Mouse (Mus musculus) CH12.LX (cell line): ENCODE data around the gene Cpne8.

Experiments
- CTCF ChIP-seq, 2 experiments: IDR thresholded peaks in 1 of 2; conservative IDR thresholded peaks in 1 of 2; 2 replicates each; pipeline ENCODE4 v1.5.1; 2011 to 2012; ENCODE audit warnings: low read depth in 2 of 2, low read length in 2 of 2, improper control_type of control experiment in 1 of 2, inconsistent platforms in 1 of 2, mild to moderate bottlenecking in 1 of 2, moderate library complexity in 1 of 2
- KAT2A ChIP-seq: IDR thresholded peaks from 2 replicates; pipeline ENCODE4 v1.6.1; 2012; ENCODE audit warnings: low read length, improper control_type of control experiment, inconsistent platforms; ENCODE audit not compliant: insufficient replicate concordance
- POLR2A ChIP-seq: IDR thresholded peaks from 2 replicates; pipeline ENCODE4 v1.6.1; 2011; ENCODE audit warnings: low read depth, mild to moderate bottlenecking, improper control_type of control experiment, low read length
- TCF12 ChIP-seq: IDR thresholded peaks from 2 replicates; pipeline ENCODE4 v1.6.1; 2014; ENCODE audit warnings: low read depth, mild to moderate bottlenecking, inconsistent platforms, low read length, improper control_type of control experiment

DNA sequence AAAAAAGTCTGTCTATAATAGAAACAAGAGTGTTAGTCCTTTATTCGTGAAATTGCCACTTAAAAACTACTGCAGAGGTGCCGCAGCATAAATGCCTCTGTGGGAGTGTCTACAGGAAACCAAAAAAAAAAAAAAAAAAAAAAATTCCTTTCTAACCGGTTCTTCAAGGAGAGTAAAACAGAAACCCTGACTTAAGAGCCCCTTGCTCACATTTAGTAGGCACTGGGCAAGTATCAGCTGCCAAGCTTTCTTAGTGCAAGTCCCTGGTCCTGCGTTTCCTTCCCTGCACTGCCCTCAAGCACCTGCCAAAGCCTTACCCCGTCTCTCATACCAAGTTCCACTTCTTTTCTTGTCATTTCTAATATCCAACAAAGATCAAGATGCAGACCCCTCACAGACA, 25.1 kb upstream of the Cpne8 start:
- TF ChIP-seq CTCF (conservative IDR thresholded peaks at IDR 0.05 in 1 of 2, IDR thresholded peaks at IDR 0.05 in 1 of 2; ENCODE audit: low read depth in 2 of 2, low read length in 2 of 2): no peak
- TF ChIP-seq POLR2A: no peak
- TF ChIP-seq TCF12: no peak
- no peak for TF ChIP-seq KAT2A
